Mouse (Mus musculus) E14TG2a.4 (cell line): ENCODE measurements at regions not wholly inside any gene's neighbourhood (a gene's known extent, or its start where the extent isn't known, plus 50 kb on each side); places are given as distances from the start of the nearest gene placed in this dataset.

Experiments
- CTCF ChIP-seq: conservative IDR thresholded peaks from 2 replicates; pipeline ENCODE4 v1.5.1; 2014; ENCODE audit warnings: low read length
- POU5F1 ChIP-seq: IDR thresholded peaks from 2 replicates; pipeline ENCODE4 v1.6.1; 2014; ENCODE audit warnings: low read length, borderline replicate concordance

DNA sequence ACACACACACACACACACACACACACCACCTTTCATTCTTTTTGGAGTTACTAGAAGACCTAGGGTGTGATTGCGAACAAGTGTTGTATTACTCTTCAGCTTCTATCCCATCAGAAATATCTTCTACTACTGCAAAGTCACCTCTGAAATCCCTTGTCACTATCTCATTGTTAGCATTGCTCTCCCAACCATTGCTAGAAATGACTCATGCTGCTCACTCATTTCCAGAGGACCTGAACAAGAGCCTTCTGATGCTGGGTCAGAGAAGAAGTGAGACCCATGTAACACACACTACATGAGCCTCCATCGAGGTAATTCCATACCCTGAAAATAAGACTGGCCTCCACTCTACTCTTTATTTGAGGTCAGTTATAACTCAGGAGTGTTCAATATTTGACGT, 191.1 kb downstream of the Nuak1 start:
- no peak for TF ChIP-seq CTCF
- no peak for TF ChIP-seq POU5F1
